Mouse (Mus musculus) 3T3-L1 (cell line): Measurements from ENCODE around the gene Vps52.
A peak's percentile ranks its signal among the peaks of the same experiment; 100 is the strongest.

Experiments used
- DNase-seq: peaks from one replicate; pipeline ENCODE4 v3.0.0-alpha.2; 2015; ENCODE audit warnings: low read depth, low spot score

Gene Vps52

DNA sequence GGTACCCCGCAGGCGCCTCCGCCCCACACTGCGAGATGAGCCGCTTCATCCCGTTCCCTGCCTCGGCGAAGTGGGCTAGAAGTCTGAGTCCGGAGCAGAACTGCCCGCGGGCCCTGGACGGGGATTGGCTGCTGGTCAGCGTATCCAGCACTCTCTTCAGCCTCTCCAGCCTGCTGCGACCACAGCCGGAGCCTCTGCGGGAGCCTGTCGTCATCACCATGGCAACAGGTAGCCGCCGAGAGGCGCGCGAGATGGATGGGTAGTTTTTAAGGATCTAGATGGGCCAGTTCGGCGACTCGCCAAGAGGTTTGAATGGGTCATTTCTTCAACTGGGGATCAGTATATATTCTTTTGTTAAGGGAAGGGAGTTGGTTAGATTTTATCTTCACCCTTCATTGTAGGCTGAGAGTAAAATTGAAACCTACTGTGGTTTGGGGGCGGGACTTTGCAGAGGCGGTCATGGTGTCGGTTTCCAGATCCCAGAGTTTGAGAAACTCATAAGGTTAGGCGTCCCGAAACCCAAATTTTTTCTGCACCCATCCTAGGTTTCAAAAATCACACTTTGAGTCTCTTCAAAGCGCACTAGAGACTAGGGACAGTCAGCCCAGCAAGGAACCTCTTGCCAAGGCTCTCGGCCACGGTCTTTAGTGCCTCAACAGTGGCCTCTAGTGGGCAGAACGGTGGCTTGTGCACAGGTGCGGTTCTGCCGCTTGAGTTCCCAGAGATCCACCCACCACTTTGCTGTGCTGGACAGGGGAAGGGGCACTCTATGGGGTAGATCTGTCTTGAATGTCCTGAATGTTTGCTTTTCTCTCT, 35.1 kb upstream of the Vps52 start:
- peak; percentile 95 for DNase-seq

DNA sequence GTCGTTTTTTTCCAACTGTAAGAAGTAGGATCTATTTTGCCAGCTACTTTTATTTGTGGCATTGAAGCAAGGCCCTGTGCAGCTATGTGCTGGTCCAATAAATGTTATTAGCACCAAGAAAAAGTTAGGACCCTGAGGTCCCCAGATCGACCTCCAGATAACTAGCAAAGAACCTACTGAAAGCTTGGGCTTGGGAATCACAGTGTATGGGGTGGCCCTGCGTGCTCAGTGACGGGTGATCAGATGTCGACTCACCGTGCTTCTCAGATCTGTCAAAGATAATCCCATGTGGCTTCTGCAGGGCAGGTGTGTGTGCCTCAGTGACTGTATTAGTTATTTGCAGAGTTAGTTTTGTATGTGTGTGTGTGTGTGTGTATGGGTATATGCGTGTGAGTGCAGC, 34.3 kb upstream of the Vps52 start:
- DNase-seq, result no peak

DNA sequence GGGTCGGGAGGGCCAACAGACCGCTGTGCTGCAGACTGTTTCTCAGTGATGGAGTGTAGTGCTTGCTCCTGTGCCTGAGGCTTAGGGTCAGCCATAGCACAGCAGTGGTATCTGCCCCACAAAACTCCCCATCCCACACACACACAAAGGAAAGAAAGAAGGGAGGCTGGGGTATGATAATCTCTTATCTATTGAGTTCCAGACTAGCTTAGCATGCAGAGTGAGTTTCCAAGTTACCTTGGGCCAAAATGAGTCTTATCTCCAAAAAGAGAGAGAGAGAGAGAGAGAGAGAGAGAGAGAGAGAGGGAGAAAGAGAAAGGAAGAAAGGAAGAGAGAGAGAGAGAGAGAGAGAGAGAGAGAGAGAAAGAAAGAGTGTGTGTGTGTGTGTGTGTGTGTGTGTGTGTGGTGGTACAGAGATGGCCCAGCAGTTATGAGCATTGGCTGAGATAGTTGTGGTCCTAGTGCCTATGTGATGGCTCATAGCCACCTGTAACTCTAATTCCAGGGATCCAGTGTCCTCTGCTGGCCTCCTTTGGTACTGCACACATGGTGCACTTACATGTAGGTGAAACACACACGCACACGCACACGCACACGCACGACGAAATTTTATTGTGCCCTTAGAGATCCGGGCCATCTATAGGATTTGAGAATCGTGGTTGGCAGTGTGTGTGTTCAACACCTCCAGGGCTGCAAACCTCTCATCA, 30.9 kb upstream of the Vps52 start:
- peak; percentile 78 for DNase-seq

DNA sequence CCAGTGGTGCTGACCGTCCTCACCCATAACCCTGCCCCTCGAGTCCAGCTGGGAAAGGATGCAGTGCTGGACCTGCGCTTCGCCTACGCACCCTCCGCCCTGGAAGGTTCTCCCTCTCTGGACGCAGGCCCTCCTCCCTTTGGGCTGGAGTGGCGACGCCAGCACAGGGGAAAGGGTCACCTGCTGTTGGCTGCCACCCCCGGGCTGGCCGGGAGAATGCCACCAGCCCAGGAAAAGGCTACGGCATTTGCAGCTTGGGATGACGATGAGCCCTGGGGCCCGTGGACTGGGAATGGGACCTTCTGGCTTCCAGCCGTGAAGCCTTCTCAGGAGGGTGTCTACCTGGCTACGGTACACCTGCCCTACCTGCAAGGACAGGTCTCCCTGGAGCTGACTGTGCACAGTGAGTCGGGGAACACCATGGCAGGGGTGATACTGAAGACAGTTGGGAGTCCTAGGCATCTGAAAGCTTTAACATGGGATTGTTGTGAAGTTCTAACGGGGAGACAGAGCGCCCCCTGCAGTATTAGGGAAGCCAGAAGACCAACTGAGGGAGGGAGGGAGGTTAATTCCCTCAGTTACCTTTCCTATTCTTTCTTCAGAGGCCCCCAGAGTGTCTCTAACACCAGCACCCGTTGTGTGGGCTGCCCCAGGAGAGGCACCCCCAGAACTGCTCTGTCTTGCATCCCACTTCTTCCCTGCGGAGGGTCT, 30.1 kb upstream of the Vps52 start:
- no peak for DNase-seq

DNA sequence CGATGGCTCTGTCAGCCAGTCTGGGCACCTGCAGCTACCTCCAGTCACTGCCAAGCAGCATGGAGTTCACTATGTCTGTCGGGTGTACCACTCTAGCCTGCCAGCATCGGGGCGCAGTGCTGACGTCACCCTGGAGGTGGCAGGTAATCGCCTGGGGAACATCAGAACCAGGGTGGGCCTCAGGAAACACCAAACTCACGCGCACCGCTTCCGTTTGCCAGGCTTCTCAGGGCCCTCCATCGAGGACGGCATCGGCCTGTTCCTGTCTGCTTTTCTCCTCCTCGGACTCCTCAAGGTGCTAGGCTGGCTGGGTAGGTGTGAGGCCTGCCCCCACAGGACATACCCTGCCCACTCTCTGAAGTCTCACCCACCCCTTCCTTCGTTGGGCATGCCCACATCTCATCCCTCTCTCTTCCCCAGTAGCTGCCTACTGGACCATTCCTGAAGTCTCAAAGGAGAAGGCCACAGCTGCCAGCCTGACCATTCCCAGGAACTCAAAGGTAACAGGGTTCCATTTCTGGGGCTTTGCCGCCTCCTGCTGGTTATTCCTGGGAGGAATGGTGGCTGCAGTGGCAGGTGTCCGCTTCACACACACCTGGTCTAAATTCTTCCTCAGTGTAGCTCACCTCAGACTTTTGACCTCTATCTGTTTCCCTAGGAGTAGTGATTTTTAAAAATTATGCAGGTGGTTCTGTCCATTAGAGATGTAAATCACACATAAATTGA, 29.2 kb upstream of the Vps52 start:
- peak; percentile 49 for DNase-seq

DNA sequence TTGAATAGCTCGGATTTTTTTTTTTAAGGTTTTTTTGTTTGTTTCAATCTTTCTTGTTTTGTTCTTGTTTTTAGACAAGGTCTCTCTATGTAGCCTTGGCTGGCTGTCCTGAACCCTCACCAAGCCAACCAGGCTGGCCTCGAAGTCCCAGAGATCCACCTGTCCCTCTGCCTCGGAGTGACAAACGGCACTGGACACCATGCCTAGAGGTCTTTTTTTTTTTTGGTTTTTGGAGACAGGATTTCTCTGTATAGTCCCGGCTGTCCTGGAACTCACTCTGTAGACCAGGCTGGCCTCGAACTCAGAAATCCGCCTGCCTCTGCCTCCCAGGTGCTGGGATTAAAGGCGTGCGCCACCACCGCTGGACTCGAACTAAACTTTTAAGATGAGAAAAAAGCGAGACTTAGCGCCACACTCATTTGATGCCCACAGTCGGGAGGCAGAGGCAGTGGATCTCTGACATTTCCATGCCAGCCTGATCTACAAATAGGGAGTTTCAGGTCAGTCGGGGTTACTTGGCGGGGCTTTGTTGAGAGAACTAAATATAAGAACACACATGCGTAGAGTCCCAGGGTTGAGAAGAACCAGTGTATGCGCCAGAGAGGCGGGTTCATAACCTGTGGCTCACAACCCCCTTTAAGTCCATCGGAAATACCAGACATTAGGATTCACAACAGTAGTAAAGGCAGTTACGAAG, 27.2 kb upstream of the Vps52 start:
- no peak for DNase-seq

DNA sequence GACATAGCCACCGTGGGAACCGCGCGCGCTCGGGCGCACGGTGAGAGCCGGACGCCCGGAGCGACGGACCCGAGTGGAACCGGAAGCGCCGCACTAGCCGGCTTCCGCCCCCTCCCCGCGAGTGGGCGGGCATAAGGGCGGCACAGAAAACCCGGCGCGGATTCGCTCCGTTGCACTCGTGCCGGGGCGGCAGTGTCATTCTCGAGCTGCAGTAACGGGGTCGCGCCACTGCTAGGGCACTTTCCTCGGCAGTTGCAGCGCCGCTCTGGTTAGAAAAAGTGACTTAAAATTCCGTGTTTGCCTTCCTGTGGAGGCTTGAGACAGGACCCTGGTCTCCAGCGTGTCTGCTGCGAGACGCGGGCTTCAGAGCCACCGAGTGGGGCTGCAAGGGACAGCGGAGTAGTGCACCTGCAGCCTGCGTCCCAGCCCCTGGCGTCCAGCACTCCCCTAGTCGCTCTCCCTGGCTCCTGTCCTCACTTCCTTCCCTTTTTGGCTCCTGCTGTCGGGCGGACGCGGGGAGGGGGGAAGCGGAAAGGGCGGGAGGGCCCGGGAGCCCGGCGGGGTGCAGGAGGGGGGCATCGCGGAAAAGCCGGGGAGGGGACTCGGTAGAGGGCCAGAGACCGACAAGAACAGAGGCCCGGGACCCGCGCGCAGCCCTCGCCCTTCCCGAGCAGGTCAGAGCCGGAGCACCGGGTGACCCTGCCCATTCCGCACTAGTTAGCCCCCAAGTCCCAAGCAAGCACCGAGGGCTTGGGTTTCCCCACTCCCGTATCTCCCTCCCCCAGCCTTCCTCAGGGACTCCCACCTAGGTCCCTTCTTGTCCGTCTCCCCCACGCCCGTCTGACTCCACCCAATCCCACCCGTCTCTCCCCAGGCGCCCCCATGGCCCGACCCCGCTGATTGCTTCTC, 26.0 kb upstream of the Vps52 start, which contains the start of gene Rgl2:
Gene Rgl2, plus strand, starts transcription at position 173 of the 909 bp plus-strand sequence.
- peak; percentile 85 for DNase-seq

DNA sequence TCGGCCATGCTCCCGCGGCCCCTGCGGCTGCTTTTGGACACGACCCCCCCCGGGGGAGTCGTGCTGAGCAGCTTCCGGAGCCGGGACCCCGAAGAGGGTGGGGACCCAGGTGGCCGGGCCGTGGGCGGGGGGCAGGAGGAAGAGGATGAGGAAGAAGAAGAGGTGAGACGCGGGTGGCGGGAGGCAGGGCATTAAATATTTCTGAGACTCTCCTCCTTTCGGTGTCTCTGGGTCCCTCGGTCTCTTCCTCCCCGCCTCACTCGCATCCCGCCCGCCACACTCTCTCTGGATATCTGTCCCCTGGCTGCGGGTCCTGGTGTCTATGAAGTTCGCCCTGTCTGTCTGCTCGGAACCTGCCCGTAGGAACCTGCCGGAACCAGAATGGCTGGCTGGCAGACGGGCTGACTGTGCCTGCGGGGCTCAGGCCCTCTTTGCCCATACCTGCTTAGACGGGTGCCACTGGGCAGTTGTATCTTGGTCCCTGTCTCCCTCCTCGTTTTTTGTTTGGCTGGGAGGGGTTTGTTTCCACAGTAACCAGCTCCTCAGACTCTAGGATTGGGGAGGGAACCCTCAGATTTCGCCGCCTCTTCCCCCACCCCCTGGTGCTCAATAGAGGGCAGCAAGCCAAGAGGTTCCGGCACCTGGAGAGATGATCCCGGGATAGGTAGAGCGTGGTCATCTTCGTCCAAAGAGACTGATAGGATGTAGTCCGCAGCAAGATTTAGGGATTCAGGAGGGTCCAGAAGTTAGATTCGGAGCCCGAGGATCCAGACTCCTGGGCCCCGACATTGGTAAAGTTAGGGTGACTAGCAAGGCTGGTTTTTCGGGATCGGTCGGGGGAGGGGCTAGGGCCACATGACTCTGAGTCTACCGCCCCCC, 25.1 kb upstream of the Vps52 start:
- DNase-seq, result peak; percentile 79

DNA sequence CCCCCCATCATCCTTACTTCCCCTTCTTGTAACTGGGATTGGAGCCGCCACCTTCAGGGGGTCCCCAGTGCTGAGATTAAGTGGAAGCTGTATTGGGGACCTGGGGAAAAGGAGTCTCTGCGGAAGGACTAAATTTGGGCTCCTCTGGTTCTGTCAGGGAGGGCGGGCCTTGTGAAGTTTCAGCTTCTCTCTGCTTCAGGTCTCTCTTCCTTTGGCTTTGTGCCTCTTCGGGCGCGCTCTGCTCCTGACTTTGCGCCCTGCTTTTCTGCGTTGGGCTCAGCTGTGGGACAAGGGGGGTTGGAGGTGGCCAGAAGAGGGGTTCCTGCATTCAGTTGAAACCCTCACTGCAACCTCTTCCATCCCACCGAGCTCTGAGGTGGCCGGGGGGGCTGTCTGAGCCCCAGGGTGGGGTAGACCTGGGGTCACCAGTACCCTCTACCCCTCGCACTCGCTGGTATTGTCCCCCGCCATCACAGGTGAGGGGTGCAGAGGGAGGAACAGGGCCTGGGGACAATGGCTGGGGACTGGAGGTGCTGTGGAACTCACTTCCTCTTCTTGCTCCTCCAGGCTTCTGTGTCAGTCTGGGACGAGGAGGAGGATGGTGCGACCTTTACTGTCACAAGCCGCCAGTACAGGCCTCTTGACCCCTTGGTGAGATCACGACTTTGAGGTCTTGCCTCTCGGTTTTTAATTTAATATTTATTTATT, 24.3 kb upstream of the Vps52 start:
- no peak for DNase-seq

DNA sequence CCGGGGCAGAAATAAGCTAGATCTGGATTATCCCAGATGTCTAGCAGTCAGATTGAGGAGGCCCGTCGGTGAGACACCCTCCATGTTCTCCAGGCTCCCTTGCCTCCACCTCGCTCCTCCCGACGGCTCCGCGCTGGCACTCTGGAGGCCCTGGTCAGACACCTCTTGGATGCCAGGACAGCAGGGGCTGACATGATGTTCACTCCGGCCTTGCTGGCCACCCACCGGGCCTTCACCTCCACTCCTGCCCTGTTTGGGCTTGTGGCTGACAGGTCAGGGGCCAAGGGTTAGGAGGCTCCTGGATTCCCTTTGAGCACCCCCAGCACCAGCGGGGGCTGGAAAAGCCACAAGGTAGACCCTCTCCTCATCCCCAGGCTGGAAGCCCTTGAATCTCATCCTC, 23.7 kb upstream of the Vps52 start:
- DNase-seq, result no peak

DNA sequence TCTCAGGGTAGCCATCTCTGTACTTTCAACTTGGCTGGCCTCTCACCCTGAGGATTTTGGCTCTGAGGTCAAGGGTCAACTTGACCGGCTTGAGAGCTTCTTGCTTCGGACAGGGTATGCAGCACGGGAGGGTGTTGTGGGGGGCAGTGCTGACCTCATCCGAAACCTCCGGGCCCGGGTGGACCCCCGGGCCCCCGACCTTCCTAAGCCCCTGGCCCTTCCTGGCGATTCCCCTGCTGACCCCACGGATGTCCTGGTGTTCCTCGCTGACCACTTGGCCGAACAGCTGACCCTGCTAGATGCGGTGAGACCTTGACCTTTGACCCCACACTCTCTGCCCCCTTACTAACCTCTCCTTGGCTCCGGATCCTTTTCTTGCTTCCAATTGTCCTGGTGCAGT, 23.2 kb upstream of the Vps52 start:
- DNase-seq, result no peak

DNA sequence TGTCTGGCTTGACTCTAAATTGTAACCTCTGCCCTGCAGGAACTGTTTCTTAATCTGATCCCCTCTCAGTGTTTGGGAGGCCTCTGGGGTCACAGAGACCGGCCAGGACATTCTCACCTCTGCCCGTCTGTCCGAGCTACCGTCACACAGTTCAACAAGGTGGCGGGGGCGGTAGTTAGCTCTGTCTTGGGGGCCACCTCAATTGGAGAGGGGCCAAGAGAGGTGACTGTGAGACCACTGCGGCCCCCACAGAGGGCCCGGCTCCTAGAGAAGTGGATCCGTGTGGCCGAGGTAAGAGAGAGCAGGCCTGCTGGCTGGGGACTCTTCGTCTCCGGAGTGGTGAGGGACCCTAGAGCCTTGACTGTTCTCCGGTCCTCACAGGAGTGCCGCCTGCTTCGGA, 22.6 kb upstream of the Vps52 start:
- DNase-seq, result no peak

DNA sequence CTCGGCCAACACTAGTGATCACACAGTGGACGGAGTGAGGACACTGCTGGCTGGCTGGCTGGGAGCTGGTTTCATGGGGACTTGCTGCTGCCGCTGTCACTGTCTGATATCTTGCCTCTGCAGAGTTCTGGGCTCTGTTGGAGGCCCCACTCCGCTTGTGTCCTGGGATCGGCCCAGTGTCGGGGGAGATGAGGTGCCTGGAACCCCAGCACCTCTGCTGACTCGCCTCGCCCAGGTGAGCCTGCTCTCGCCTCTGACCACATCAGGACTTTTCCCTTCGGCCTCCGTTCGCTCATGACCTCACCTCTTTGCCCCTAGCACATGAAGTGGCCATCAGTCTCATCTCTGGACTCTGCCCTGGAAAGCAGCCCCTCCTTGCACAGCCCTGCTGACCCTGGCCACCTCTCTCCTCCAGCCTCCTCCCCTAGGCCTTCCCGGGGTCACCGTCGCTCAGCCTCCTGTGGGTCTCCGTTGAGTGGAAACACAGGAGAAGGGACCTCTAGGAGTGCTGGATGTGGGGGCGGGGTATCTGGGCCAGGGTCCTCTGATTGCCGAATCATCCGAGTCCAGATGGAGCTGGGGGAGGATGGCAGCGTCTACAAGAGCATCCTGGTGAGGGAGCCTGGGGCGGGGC, 20.1 kb upstream of the Vps52 start:
- DNase-seq, result no peak

DNA sequence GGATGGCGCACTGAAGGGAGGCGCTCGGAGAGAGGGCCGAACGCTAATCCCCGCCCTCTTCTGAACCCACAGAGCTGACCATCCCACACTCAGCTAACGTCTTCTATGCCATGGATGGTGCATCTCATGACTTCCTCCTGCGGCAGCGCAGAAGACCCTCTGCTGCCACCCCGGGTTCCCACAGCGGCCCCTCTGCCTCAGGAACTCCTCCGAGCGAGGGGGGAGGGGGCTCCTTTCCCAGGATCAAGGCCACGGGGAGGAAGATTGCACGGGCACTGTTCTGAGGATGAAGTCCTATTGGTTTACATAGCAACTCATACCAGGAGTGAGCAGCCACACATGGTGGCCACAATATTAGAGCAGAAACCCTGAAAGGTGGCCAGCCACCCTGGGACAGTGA, 18.6 kb upstream of the Vps52 start:
- no peak for DNase-seq

DNA sequence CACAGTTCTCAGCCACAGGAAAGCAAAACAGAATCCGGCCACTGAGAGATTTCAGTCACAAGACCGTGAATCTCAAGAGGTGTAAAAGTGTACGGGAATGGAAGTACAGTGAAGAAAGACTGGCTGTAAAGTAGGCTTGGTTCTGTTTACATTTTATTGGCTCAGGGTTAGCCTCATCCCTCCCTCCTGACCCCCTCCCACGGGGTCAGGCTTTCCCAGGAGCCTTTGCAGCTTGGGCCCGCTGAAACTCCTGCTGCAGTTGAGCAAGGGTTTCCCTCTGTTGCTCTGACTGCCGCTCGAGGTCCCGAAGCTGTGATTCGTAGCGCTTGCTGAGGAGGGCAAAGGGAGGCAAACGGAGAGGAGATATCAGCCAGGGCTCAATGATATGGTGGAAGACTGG, 16.8 kb upstream of the Vps52 start:
- no peak for DNase-seq

DNA sequence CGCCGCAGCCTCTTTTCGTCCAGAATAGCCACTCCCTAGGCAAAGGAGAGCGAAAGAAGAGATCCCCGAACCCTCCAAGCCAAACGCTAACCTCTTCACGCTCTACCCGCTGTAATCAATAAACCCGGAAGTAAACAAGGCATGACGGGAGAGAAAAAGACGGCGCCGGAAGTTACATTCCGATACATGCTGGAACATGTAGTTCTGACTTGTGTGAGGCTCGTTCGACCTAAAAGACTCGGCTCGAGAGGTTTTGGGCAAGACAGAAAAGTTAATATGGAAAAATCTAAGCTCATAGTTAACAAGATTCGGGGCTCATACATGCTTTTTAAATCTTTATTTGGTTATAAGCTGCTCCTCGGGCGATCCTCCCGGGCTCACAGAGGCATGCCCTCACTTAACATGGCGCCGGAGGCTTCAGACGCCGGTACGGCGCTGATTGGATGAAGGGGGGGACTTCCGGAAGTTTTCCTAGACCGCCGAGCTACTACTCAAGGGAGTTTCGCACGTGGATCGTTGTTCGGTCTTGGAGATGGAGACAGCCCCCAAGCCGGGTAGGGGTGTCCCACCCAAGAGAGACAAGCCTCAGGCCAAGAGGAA, 15.3 kb upstream of the Vps52 start, which contains the start of the genes Pfdn6 and Wdr46:
Gene Pfdn6, minus strand, starts transcription at position 138 of the 600 bp plus-strand sequence.
Gene Wdr46, plus strand, starts transcription at position 455 of the 600 bp plus-strand sequence.
- peak; percentile 97 for DNase-seq

DNA sequence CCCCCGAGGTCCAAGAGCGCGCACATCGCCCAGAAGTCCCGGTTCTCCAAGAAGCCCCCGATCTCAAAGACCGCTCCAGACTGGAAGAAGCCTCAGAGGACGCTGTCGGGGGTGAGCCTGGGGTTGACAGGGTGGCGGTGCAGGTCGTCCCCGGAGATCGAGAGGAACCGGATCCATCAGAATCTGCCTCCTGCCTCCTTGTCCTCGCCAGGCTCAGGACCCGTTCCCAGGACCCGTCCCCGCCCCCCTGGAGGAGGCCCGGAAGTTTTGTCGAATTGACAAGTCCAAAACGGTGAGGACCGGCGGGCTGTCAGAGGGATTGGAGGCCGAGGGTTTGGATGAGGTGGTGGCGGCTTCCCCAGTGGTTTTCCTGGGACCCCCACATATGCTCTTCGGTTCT, 14.6 kb upstream of the Vps52 start:
- DNase-seq, result peak; percentile 63
